Mouse (Mus musculus): ENCODE data around the gene Ctcf. TPM values are rescaled to one million over a fixed set of nuclear protein-coding genes. Genes with fewer than 3 reads are reported as not detected.

Ctcf gene
- total RNA-seq, 4 experiments from 2014 or later = 65.3 to 80.8 (median 68.8) TPM

Small RNA genes within 50 kb of the gene (microRNA-seq; reads per million reads assigned to microRNA genes)
- gene Mir1966 = 0.66 to 3.2 reads per million in 2 experiments

Other genes with a start within 250 kb of the Ctcf start
- not detected for gene Kctd19, start 223.1 kb upstream of the Ctcf start, total RNA-seq (2022)
- under 1 TPM; 0.40 to 0.82 (median 0.62) TPM for gene Lrrc36, start 223.0 kb upstream of the Ctcf start, total RNA-seq (2022)
- 10 to 100 TPM; 59.3 to 66.5 (median 60.9) TPM for gene Tppp3, start 165.0 kb upstream of the Ctcf start, total RNA-seq (2022)
- gene Zdhhc1, start 139.7 kb upstream of the Ctcf start, total RNA-seq (2022) = 10 to 100 TPM; 38.3 to 45.8 (median 42.9) TPM
- not detected for gene Hsd11b2, start 117.8 kb upstream of the Ctcf start, total RNA-seq (2022)
- 100 to 1,000 TPM; 297 to 314 (median 303) TPM for gene Atp6v0d1, start 70.5 kb upstream of the Ctcf start, total RNA-seq (2022)
- 10 to 100 TPM; 65.5 to 70.5 (median 67.3) TPM for gene Ripor1, start 31.3 kb upstream of the Ctcf start, total RNA-seq (2022)
- gene Agrp, start 825 bp downstream of the Ctcf start, total RNA-seq (2022) = not detected
- 10 to 100 TPM; 57.2 to 62.8 (median 58.3) TPM for gene Carmil2, start 49.7 kb downstream of the Ctcf start, total RNA-seq (2022)
- gene Acd, start 64.5 kb downstream of the Ctcf start, total RNA-seq (2022) = 10 to 100 TPM; 49.0 to 53.8 (median 50.9) TPM
- gene Pard6a, start 64.6 kb downstream of the Ctcf start, total RNA-seq (2022) = 10 to 100 TPM; 34.7 to 42.3 (median 39.2) TPM
- gene 4933405L10Rik, start 71.1 kb downstream of the Ctcf start, total RNA-seq (2022) = under 1 TPM in 2 of 4 experiments, not detected in 2; 0.44 to 0.46 TPM
- 10 to 100 TPM in 1 of 4 experiments, 1 to 10 TPM in 3; 9.0 to 11.2 (median 9.3) TPM for gene Enkd1, start 71.6 kb downstream of the Ctcf start, total RNA-seq (2022)
- 10 to 100 TPM; 14.5 to 21.4 (median 18.3) TPM for gene Gfod2, start 122.1 kb downstream of the Ctcf start, total RNA-seq (2022)
- 10 to 100 TPM; 20.1 to 24.4 (median 22.4) TPM for gene Ranbp10, start 190.8 kb downstream of the Ctcf start, total RNA-seq (2022)
- gene Tsnaxip1, start 191.2 kb downstream of the Ctcf start, total RNA-seq (2022) = under 1 TPM in 1 of 4 experiments, not detected in 3; 0.16 TPM
- gene Cenpt, start 216.7 kb downstream of the Ctcf start, total RNA-seq (2022) = 10 to 100 TPM; 14.4 to 17.8 (median 16.0) TPM
- gene Thap11, start 218.6 kb downstream of the Ctcf start, total RNA-seq (2022) = 10 to 100 TPM; 36.8 to 41.5 (median 37.4) TPM
- 10 to 100 TPM; 19.8 to 39.6 (median 23.2) TPM for gene Nutf2, start 224.0 kb downstream of the Ctcf start, total RNA-seq (2022)
- 10 to 100 TPM; 56.5 to 64.4 (median 62.9) TPM for gene Edc4, start 244.3 kb downstream of the Ctcf start, total RNA-seq (2022)

All from left cerebral cortex, adult 8-10 months (tissue).